Mouse (Mus musculus) heart, embryonic 10.5 days (tissue): Measurements from ENCODE around the gene Hs6st3. TPM values are rescaled to one million over a fixed set of nuclear protein-coding genes. Genes with fewer than 3 reads are reported as not detected.

Experiments used
- DNase-seq: peaks from one replicate; pipeline ENCODE4 v3.0.0-alpha.2; 2017; ENCODE audit warnings: low spot score
- H3K27ac ChIP-seq: fragments of 300-500 bp; sonication (generic); 2 replicates; pipeline ENCODE4 v1.5.1; 2016; ENCODE audit warnings: mild to moderate bottlenecking
- H3K27me3 ChIP-seq: fragments of 300-500 bp; sonication (generic); 2 replicates; pipeline ENCODE4 v1.6.1; 2016; ENCODE audit warnings: mild to moderate bottlenecking; ENCODE audit not compliant: poor library complexity, insufficient read depth, severe bottlenecking
- H3K36me3 ChIP-seq: fragments of 300-500 bp; sonication (generic); 2 replicates; pipeline ENCODE4 v1.6.1; 2016; ENCODE audit warnings: mild to moderate bottlenecking, moderate library complexity
- H3K4me1 ChIP-seq: fragments of 300-500 bp; sonication (generic); 2 replicates; pipeline ENCODE4 v1.6.1; 2016; ENCODE audit warnings: mild to moderate bottlenecking
- H3K4me3 ChIP-seq: fragments of 300-500 bp; sonication (generic); 2 replicates; pipeline ENCODE4 v1.5.1; 2016; ENCODE audit warnings: mild to moderate bottlenecking, moderate library complexity
- H3K9me3 ChIP-seq: fragments of 300-500 bp; sonication (generic); 2 replicates; pipeline ENCODE4 v1.6.1; 2016; ENCODE audit warnings: mild to moderate bottlenecking, moderate library complexity
- WGBS: fragments of 180-500 bp; shearing (Covaris S2); methylation state at CpG from one replicate; pipeline ENCODE4 v1.1.7; 2016; 5-methylcytosine and 5-hydroxymethylcytosine counted together
- polyA plus RNA-seq: library from polyadenylated mRNA; unstranded; fragments of >200 nt; fragmentation: Nextera tagmentation; extraction: Ambion mirVana; gene quantifications from 2 replicates; pipeline ENCODE4 v1.2.1, GENCODE M21; 2016

The Hs6st3 gene
- polyA plus RNA-seq, 1 experiment from 2014 or later, result 0.18 TPM

DNA sequence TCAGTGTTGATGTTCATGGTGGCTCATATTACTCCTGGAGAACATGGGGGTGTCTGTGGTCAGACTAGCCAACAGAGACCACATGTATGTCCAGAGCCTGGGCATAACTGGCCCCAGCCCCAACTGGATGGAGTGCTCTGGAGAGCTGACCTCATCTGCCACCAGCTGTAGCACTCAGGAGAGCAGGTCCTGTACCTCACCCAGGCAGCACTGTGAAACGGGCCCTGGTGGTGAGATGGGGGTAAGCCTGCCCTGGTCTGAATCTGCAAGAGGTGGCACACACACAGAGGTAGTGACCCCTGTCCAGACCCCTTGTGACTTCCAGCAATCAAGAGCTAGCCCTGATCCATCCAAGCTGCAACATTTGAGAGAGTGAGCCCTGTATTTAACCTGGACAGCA lies 579.2 kb downstream of the Hs6st3 start:
- Histone ChIP-seq H3K36me3 (no peaks in the 10 kb centered on the region), H3K4me1 (no peaks in the 10 kb centered on the region), H3K4me3 (no peak overlapping the region), H3K27me3 (no peaks in the 10 kb centered on the region), H3K27ac (no peak overlapping the region), H3K9me3 (no peaks in the 10 kb centered on the region)
- WGBS, result 80% methylated on average over 1 of the region's 1 CpGs
- DNase-seq, result no peak

DNA sequence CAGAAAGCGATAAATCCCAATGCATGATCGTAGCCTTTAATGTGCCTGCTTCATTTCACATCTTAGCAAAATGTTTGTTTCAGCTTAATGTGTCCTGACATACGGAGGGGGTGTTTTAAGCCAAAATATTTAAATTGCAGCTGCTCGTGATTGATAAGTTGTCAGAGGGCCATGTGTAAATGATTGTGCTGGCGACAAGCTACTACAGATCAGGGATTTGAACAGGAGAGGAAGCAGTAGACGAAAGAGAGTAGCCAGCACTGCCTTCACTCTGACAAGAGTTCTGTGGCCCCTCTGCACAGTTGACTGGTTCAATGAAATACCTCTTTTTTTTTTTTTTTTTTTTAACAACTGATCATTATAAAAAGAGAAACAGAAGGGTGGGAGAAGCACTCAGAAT lies 587.0 kb downstream of the Hs6st3 start:
- Histone ChIP-seq H3K27ac (no peak overlapping the region), H3K4me1 (no peaks in the 10 kb centered on the region), H3K4me3 (no peak overlapping the region), H3K36me3 (no peaks in the 10 kb centered on the region), H3K27me3 (no peaks in the 10 kb centered on the region), H3K9me3 (no peaks in the 10 kb centered on the region)
- WGBS, result 73% methylated on average over 6 of the region's 6 CpGs
- no peak for DNase-seq

DNA sequence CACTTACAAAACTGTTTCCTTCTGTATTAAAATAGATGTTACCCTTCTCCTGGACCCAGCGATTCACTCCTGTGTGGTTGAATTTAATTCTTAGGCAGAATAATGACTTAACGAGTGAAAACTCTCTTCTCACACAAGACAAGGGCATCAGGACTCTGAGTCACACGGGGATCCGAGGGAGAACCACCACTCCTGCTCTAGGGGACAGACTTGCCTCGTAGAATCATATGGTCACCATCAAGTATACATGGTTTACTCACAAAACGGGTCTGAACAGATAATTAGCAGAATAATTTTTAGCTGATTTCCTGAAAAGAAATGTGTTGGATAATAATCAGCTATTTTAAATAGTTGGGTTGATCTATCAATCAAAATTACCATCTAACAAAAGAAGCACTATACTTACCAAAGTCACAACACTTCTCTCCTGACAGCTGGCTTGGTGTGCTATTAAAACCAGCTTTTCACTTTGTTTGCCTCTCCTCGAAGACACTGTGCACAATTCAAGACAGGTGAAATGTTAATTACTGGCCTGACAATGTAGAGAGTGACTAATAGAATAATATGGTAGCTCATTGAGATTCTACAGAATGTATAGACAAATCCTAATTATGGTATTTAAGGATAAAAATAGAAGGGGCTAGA lies 593.4 kb downstream of the Hs6st3 start:
- Histone ChIP-seq H3K9me3 (no peaks in the 10 kb centered on the region), H3K27me3 (no peaks in the 10 kb centered on the region), H3K4me1 (no peaks in the 10 kb centered on the region), H3K36me3 (no peaks in the 10 kb centered on the region), H3K27ac (no peak overlapping the region), H3K4me3 (no peak overlapping the region)
- WGBS, result 74% methylated on average over 7 of the region's 7 CpGs
- no peak for DNase-seq

DNA sequence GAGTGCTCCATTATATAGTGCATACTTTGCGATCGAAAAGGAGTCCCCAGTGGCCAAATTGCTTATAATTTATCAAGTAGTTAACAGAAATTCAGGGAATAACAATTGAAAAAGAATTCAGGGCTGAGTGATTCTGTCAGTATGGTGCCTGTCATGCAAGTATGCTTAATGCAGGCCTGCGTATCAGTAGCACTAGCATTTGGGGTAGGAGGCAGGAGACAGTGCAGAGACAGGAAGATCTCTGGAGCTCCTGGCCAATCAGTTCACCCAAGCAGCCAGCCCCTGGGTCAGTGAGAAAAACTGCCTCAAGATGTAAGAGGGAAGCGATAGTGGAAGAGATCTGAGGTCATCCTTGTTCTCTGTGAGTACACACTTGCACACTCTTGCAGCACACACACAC lies 594.1 kb downstream of the Hs6st3 start:
- Histone ChIP-seq H3K4me1 (no peaks in the 10 kb centered on the region), H3K27me3 (no peaks in the 10 kb centered on the region), H3K36me3 (no peaks in the 10 kb centered on the region), H3K4me3 (no peak overlapping the region), H3K9me3 (no peaks in the 10 kb centered on the region), H3K27ac (no peak overlapping the region)
- DNase-seq, result no peak
- 91% methylated on average over 4 of the region's 4 CpGs for WGBS

- H3K27ac ChIP-seq, result no peak overlapping the region
- H3K9me3 ChIP-seq, result no peaks in the 10 kb centered on the region
- DNase-seq, result no peak
- 80% methylated on average over 5 of the region's 5 CpGs for WGBS
- H3K4me3 ChIP-seq, result no peak overlapping the region
- H3K36me3 ChIP-seq, result no peaks in the 10 kb centered on the region
- H3K27me3 ChIP-seq, result no peaks in the 10 kb centered on the region
- H3K4me1 ChIP-seq, result no peaks in the 10 kb centered on the region
These were observed 599.3 kb downstream of the Hs6st3 start for GRCm38 (mm10) chr14:119737408-119737961.

- Histone ChIP-seq H3K27me3 (no peaks in the 10 kb centered on the region), H3K36me3 (no peaks in the 10 kb centered on the region), H3K4me1 (no peaks in the 10 kb centered on the region), H3K27ac (no peak overlapping the region), H3K4me3 (no peak overlapping the region), H3K9me3 (no peaks in the 10 kb centered on the region)
- 71% methylated on average over 1 of the region's 1 CpGs for WGBS
- DNase-seq, result no peak
These were observed 603.6 kb downstream of the Hs6st3 start for GRCm38 (mm10) chr14:119741791-119742190.

DNA sequence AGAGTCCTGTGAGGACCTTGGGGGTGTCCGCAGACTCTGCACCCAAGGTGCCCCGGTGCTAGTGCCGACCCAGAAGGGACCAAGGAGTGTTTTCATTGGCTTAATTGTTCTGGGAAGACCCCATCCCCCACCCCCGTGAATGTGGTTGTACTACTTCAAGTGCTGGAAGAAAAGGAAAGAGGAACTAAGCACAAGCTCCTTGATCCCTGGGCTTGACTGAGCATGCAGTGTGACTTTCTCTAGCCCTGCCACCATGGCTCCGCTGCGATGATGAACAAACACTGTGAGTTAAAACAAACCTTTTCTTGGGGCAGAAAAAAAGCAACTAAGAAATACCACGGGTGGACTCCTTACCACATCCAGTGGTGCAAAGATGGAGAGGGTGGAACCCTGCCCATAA lies 623.2 kb downstream of the Hs6st3 start:
- WGBS, result 85% methylated on average over 7 of the region's 7 CpGs
- no peaks in the 10 kb centered on the region for H3K27me3 ChIP-seq
- H3K36me3 ChIP-seq, result no peaks in the 10 kb centered on the region

GRCm38 (mm10) chr14:119772040-119772439 lies 633.9 kb downstream of the Hs6st3 start:
- H3K9me3 ChIP-seq, result no peaks in the 10 kb centered on the region
- H3K36me3 ChIP-seq, result no peaks in the 10 kb centered on the region
- 60% methylated on average over 4 of the region's 4 CpGs for WGBS
- no peak overlapping the region for H3K27ac ChIP-seq
- H3K4me3 ChIP-seq, result no peak overlapping the region
- no peak for DNase-seq
- no peaks in the 10 kb centered on the region for H3K27me3 ChIP-seq
- no peaks in the 10 kb centered on the region for H3K4me1 ChIP-seq

More for the DNA sequence above, 623.2 kb downstream of the Hs6st3 start:
- no peak for DNase-seq
- Histone ChIP-seq H3K27ac (no peak overlapping the region), H3K4me1 (no peaks in the 10 kb centered on the region), H3K9me3 (no peaks in the 10 kb centered on the region), H3K4me3 (no peak overlapping the region)

DNA sequence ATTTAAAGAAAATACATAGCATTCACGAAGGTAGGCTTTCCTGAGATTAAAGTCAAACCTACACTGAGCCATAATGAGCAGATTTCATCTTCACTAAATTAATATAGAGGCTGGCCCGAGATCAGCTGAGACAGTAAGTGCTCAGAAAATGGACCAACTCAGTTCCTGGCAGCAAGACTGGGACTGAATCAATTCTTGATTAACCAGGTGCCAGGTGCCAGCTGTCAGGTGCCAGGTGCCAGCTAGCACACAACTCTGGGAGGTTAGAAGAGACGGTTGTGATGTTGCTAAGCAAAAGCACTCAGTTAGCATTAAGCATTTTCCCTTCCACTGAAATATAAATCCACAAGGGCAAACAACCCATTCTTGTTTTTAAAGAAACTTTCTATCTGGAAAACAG lies 638.1 kb downstream of the Hs6st3 start:
- WGBS, result 79% methylated on average over 3 of the region's 3 CpGs
- H3K27me3 ChIP-seq, result no peaks in the 10 kb centered on the region
- H3K4me3 ChIP-seq, result no peak overlapping the region
- no peak overlapping the region for H3K27ac ChIP-seq
- no peaks in the 10 kb centered on the region for H3K36me3 ChIP-seq
- no peak for DNase-seq
- H3K4me1 ChIP-seq, result no peaks in the 10 kb centered on the region
- no peaks in the 10 kb centered on the region for H3K9me3 ChIP-seq

DNA sequence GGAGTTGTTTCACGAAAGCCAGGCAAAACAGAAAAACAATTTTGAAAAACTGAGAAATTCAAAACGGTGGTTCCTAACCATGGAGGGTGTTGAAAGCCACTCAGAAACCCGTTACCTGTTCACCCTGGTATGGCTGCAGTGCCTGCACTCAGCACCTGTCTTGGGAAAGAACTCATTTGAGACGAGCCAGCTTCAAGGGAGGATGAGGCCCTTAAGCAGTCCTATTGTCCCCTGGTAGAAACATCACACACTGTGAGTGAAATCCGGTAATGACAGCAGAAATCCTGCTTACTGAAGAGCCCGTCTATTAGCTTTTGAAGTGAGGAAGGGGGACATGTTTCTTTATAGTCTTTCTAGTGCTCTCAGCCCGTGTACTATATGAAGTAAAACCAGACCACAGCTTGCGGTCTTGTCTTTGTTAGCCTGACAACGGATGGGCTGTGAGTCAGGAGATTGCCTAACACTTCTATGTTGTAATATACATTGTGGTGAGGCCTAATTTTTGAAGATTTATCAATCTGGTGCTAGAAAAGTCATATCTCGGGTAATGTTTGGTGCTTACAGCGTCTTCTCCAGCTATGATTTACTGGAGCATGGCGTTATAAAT lies 641.9 kb downstream of the Hs6st3 start:
- 81% methylated on average over 12 of the region's 12 CpGs for WGBS
- no peaks in the 10 kb centered on the region for H3K27me3 ChIP-seq
- DNase-seq, result no peak

GRCm38 (mm10) chr14:119781111-119781510 lies 643.0 kb downstream of the Hs6st3 start:
- Histone ChIP-seq H3K9me3 (no peaks in the 10 kb centered on the region), H3K4me3 (no peak overlapping the region), H3K4me1 (no peaks in the 10 kb centered on the region), H3K36me3 (no peaks in the 10 kb centered on the region), H3K27ac (no peak overlapping the region), H3K27me3 (no peaks in the 10 kb centered on the region)
- no peak for DNase-seq
- WGBS, result 84% methylated on average over 1 of the region's 1 CpGs

More for the DNA sequence above, 641.9 kb downstream of the Hs6st3 start:
- Histone ChIP-seq H3K36me3 (no peaks in the 10 kb centered on the region), H3K9me3 (no peaks in the 10 kb centered on the region), H3K4me1 (no peaks in the 10 kb centered on the region), H3K4me3 (no peak overlapping the region), H3K27ac (no peak overlapping the region)

- H3K27ac ChIP-seq, result no peak overlapping the region
- H3K4me1 ChIP-seq, result no peaks in the 10 kb centered on the region
- H3K27me3 ChIP-seq, result no peaks in the 10 kb centered on the region
- DNase-seq, result no peak
- H3K9me3 ChIP-seq, result no peaks in the 10 kb centered on the region
- WGBS, result 93% methylated on average over 8 of the region's 8 CpGs
- no peak overlapping the region for H3K4me3 ChIP-seq
- H3K36me3 ChIP-seq, result no peaks in the 10 kb centered on the region
These were observed 651.3 kb downstream of the Hs6st3 start for GRCm38 (mm10) chr14:119789457-119789856.

DNA sequence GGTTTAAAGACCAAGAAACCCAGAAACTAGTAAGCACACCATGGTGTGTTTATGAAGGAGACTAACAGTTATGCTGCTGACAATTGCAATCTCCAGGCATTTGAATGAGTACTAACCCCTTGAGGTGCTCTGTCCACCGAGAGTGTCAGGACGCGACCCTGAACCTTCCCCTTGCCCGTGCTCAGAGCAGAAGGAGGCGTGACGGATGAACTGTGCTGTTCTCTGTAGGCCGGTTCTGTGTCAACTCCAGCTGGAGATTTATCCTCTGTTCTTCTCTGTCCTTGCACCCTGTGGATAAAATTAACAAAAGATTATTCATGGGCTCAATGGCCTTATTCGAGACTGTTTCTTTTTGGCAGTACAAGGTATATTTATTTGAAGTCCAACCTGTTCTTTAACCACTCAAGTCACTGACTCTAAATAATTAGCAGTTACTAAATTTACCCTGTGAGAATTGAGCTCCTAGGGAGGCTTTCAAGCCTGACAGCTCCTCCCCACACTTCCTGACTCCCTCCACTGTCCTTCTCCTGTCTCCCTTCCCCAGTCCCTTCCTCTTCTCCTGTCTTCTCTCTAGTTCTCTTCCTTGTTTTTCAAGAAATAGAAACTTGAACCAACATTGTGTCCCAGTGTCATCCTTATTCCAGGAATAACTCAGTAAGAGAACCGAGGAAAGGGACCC lies 659.2 kb downstream of the Hs6st3 start:
- H3K36me3 ChIP-seq, result no peaks in the 10 kb centered on the region
- H3K9me3 ChIP-seq, result no peaks in the 10 kb centered on the region
- peaks cover 5% of the 10 kb centered on the region; the same call in 1 of the 2 replicates for H3K4me1 ChIP-seq
- no peak overlapping the region for H3K4me3 ChIP-seq
- H3K27me3 ChIP-seq, result no peaks in the 10 kb centered on the region
- no peak overlapping the region for H3K27ac ChIP-seq
- WGBS, result 32% methylated on average over 9 of the region's 9 CpGs
- DNase-seq, result no peak
